Mouse (Mus musculus) adrenal gland, postnatal 14 days (tissue): ENCODE measurements around the gene Mturn. TPM values are rescaled to one million over a fixed set of nuclear protein-coding genes. Genes with fewer than 3 reads are reported as not detected.

Source experiments
- DNase-seq: peaks from one replicate; pipeline ENCODE4 v3.0.0; 2021; ENCODE audit warnings: mixed read lengths
- total RNA-seq: library from RNA; stranded (reverse); gene quantifications from 2 replicates; pipeline ENCODE4 v1.2.3, GENCODE M21; 2021

Gene Mturn
- total RNA-seq, 1 experiment from 2014 or later, result 15.1 TPM

- no peak for DNase-seq
Observed at GRCm38 (mm10) chr6:54693286-54693685, 11.9 kb downstream of the Mturn start.

GRCm38 (mm10) chr6:54698691-54699476 is 17.5 kb downstream of the Mturn start:
- DNase-seq, result no peak

- DNase-seq, result peak; percentile 89
Observed at GRCm38 (mm10) chr6:54699477-54700056, 18.1 kb downstream of the Mturn start.

- DNase-seq, result no peak
Observed at GRCm38 (mm10) chr6:54700516-54700915, 19.1 kb downstream of the Mturn start.

GRCm38 (mm10) chr6:54701901-54702300 is 20.5 kb downstream of the Mturn start:
- no peak for DNase-seq

GRCm38 (mm10) chr6:54703633-54704538 is 22.5 kb downstream of the Mturn start:
- no peak for DNase-seq

- no peak for DNase-seq
Observed at GRCm38 (mm10) chr6:54704539-54704845, 23.1 kb downstream of the Mturn start.

GRCm38 (mm10) chr6:54704847-54705246 is 23.4 kb downstream of the Mturn start:
- no peak for DNase-seq

- DNase-seq, result peak; percentile 70
Observed at GRCm38 (mm10) chr6:54705387-54705909, 24.0 kb downstream of the Mturn start.

GRCm38 (mm10) chr6:54706099-54706498 is 24.7 kb downstream of the Mturn start:
- no peak for DNase-seq

- no peak for DNase-seq
Observed at GRCm38 (mm10) chr6:54706611-54707172, 25.3 kb downstream of the Mturn start.

- no peak for DNase-seq
Observed at GRCm38 (mm10) chr6:54708646-54709045, 27.2 kb downstream of the Mturn start.

- no peak for DNase-seq
Observed at GRCm38 (mm10) chr6:54715697-54716096, 34.3 kb downstream of the Mturn start.

GRCm38 (mm10) chr6:54718779-54719685 is 37.6 kb downstream of the Mturn start:
- no peak for DNase-seq

- DNase-seq, result peak; percentile 57
Observed at GRCm38 (mm10) chr6:54719686-54720310, 38.4 kb downstream of the Mturn start.

- peak; percentile 61 for DNase-seq
Observed at GRCm38 (mm10) chr6:54720512-54721251, 39.3 kb downstream of the Mturn start.

GRCm38 (mm10) chr6:54721252-54721635 is 39.8 kb downstream of the Mturn start:
- no peak for DNase-seq

GRCm38 (mm10) chr6:54726309-54726708 is 44.9 kb downstream of the Mturn start:
- DNase-seq, result no peak

GRCm38 (mm10) chr6:54726796-54727195 is 45.4 kb downstream of the Mturn start:
- DNase-seq, result no peak

- DNase-seq, result no peak
Observed at GRCm38 (mm10) chr6:54727416-54727815, 46.0 kb downstream of the Mturn start.
